Mouse (Mus musculus): ENCODE results near the gene Atp1a2. TPM values are rescaled to one million over a fixed set of nuclear protein-coding genes. Genes with fewer than 3 reads are reported as not detected.
A peak's percentile ranks its signal among the peaks of the same experiment; 100 is the strongest.

The Atp1a2 gene
- polyA plus RNA-seq (2015; fragmentation: Nextera tagmentation; extraction: Ambion mirVana) = 74.3 and 75.8 TPM in 2 replicates

GRCm38 (mm10) chr1:172297611-172298537 is at the start of gene Atp1a2:
Gene Atp1a2, minus strand, starts transcription at chr1:172298064.
- peak; percentile 42 for ATAC-seq (ENCODE audit: low FRiP score, low read depth)
- peaks cover 37% of the 10 kb centered on the region for H3K4me1 ChIP-seq (replicated peaks)
- no peaks in the 10 kb centered on the region for H3K27me3 ChIP-seq
- no peaks in the 10 kb centered on the region for H3K9me3 ChIP-seq
- H3K27ac ChIP-seq (replicated peaks) = peak within 1 kb of the TSS; percentile 81
- WGBS = 9% methylated on average over 16 of the region's 16 CpGs
- peak within 1 kb of the TSS; percentile 44 for H3K4me2 ChIP-seq
- H3K4me3 ChIP-seq = peak within 1 kb of the TSS; percentile 25
- peak within 1 kb of the TSS; percentile 41 for H3K9ac ChIP-seq
- H3K36me3 ChIP-seq = no peaks in the 10 kb centered on the region

- WGBS = 85% methylated on average over 12 of the region's 12 CpGs
Measured at GRCm38 (mm10) chr1:172347382-172347781, 49.5 kb upstream of the Atp1a2 start.

GRCm38 (mm10) chr1:172346707-172347106 is 48.8 kb upstream of the Atp1a2 start:
- no peaks in the 10 kb centered on the region for H3K36me3 ChIP-seq
- H3K4me2 ChIP-seq = no peak overlapping the region
- no peak overlapping the region for H3K27ac ChIP-seq (replicated peaks)
- no peak overlapping the region for H3K9ac ChIP-seq
- WGBS = 79% methylated on average over 10 of the region's 10 CpGs
- peaks cover 25% of the 10 kb centered on the region for H3K4me1 ChIP-seq (replicated peaks)
- no peaks in the 10 kb centered on the region for H3K9me3 ChIP-seq
- H3K4me3 ChIP-seq = no peak overlapping the region
- ATAC-seq (ENCODE audit: low FRiP score, low read depth) = no peak
- H3K27me3 ChIP-seq = 0 out of 2 replicates have a peak, but pooled peaks cover 1% of the 10 kb centered on the region

More at GRCm38 (mm10) chr1:172347382-172347781, 49.5 kb upstream of the Atp1a2 start:
- H3K4me3 ChIP-seq = no peak overlapping the region
- H3K27ac ChIP-seq (replicated peaks) = no peak overlapping the region
- ATAC-seq (ENCODE audit: low FRiP score, low read depth) = no peak
- H3K9ac ChIP-seq = no peak overlapping the region
- no peaks in the 10 kb centered on the region for H3K9me3 ChIP-seq
- H3K4me1 ChIP-seq (replicated peaks) = peaks cover 25% of the 10 kb centered on the region
- H3K27me3 ChIP-seq = no peaks in the 10 kb centered on the region
- no peaks in the 10 kb centered on the region for H3K36me3 ChIP-seq
- H3K4me2 ChIP-seq = no peak overlapping the region

GRCm38 (mm10) chr1:172344820-172345219 is 47.0 kb upstream of the Atp1a2 start:
- Histone ChIP-seq H3K4me1 (replicated peaks) (peaks cover 21% of the 10 kb centered on the region), H3K27me3 (peaks cover 10% of the 10 kb centered on the region), H3K9ac (no peak overlapping the region), H3K36me3 (no peaks in the 10 kb centered on the region), H3K9me3 (no peaks in the 10 kb centered on the region), H3K27ac (replicated peaks) (peak overlapping the region; percentile 75), H3K4me3 (no peak overlapping the region), H3K4me2 (0 out of 2 replicates have a peak overlapping the region, but pooled peaks have one; percentile 74)
- 82% methylated on average over 7 of the region's 7 CpGs for WGBS
- ATAC-seq (ENCODE audit: low FRiP score, low read depth) = no peak

GRCm38 (mm10) chr1:172343914-172344313 is 46.0 kb upstream of the Atp1a2 start:
- no peak for ATAC-seq (ENCODE audit: low FRiP score, low read depth)
- Histone ChIP-seq H3K4me3 (no peak overlapping the region), H3K4me1 (replicated peaks) (peaks cover 16% of the 10 kb centered on the region), H3K4me2 (peak overlapping the region; percentile 74), H3K27me3 (peaks cover 10% of the 10 kb centered on the region), H3K27ac (replicated peaks) (peak overlapping the region; percentile 75), H3K9ac (no peak overlapping the region), H3K36me3 (no peaks in the 10 kb centered on the region), H3K9me3 (no peaks in the 10 kb centered on the region)
- 32% methylated on average over 3 of the region's 3 CpGs for WGBS

GRCm38 (mm10) chr1:172342729-172343128 is 44.9 kb upstream of the Atp1a2 start:
- peak; percentile 91 for ATAC-seq (ENCODE audit: low FRiP score, low read depth)
- H3K27ac ChIP-seq (replicated peaks) = peak overlapping the region; percentile 75
- H3K9me3 ChIP-seq = no peaks in the 10 kb centered on the region
- peak overlapping the region; percentile 46 for H3K4me3 ChIP-seq
- peak overlapping the region; percentile 74 for H3K4me2 ChIP-seq
- H3K27me3 ChIP-seq = peaks cover 10% of the 10 kb centered on the region
- peaks cover 20% of the 10 kb centered on the region for H3K4me1 ChIP-seq (replicated peaks)
- WGBS = 65% methylated on average over 3 of the region's 3 CpGs
- H3K9ac ChIP-seq = no peak overlapping the region
- no peaks in the 10 kb centered on the region for H3K36me3 ChIP-seq

- H3K4me3 ChIP-seq = peak overlapping the region; percentile 46
- no peaks in the 10 kb centered on the region for H3K36me3 ChIP-seq
- ATAC-seq (ENCODE audit: low FRiP score, low read depth) = no peak
- H3K27me3 ChIP-seq = peaks cover 10% of the 10 kb centered on the region
- peaks cover 15% of the 10 kb centered on the region for H3K4me1 ChIP-seq (replicated peaks)
- peak overlapping the region; percentile 74 for H3K4me2 ChIP-seq
- peak overlapping the region; percentile 75 for H3K27ac ChIP-seq (replicated peaks)
- H3K9ac ChIP-seq = peak overlapping the region; percentile 23; the same call in 1 of the 2 replicates
- no peaks in the 10 kb centered on the region for H3K9me3 ChIP-seq
- WGBS = 16% methylated on average over 10 of the region's 10 CpGs
Measured at GRCm38 (mm10) chr1:172341386-172341785, 43.5 kb upstream of the Atp1a2 start.

- Histone ChIP-seq H3K27me3 (peaks cover 10% of the 10 kb centered on the region), H3K9ac (peak within 1 kb of the TSS; percentile 23), H3K9me3 (no peaks in the 10 kb centered on the region), H3K4me1 (replicated peaks) (peaks cover 15% of the 10 kb centered on the region), H3K4me2 (peak within 1 kb of the TSS; percentile 74), H3K36me3 (no peaks in the 10 kb centered on the region), H3K27ac (replicated peaks) (peak within 1 kb of the TSS; percentile 75), H3K4me3 (peak within 1 kb of the TSS; percentile 46)
- 2% methylated on average over 38 of the region's 38 CpGs for WGBS
- peak; percentile 87 for ATAC-seq (ENCODE audit: low FRiP score, low read depth)
Measured at GRCm38 (mm10) chr1:172340729-172341321, 43.0 kb upstream of the Atp1a2 start, which contains the start of gene Kcnj10. Gene Kcnj10, plus strand, starts transcription at chr1:172341210.

GRCm38 (mm10) chr1:172337411-172338185 is 39.7 kb upstream of the Atp1a2 start:
- ATAC-seq (ENCODE audit: low FRiP score, low read depth) = no peak
- peaks cover 15% of the 10 kb centered on the region for H3K4me1 ChIP-seq (replicated peaks)
- no peak overlapping the region for H3K27ac ChIP-seq (replicated peaks)
- H3K9ac ChIP-seq = no peak overlapping the region
- H3K9me3 ChIP-seq = no peaks in the 10 kb centered on the region
- no peak overlapping the region for H3K4me3 ChIP-seq
- no peak overlapping the region for H3K4me2 ChIP-seq
- H3K27me3 ChIP-seq = peaks cover 10% of the 10 kb centered on the region
- WGBS = 31% methylated on average over 2 of the region's 2 CpGs
- no peaks in the 10 kb centered on the region for H3K36me3 ChIP-seq

GRCm38 (mm10) chr1:172335804-172336203 is 37.9 kb upstream of the Atp1a2 start:
- Histone ChIP-seq H3K36me3 (no peaks in the 10 kb centered on the region), H3K4me1 (replicated peaks) (peaks cover 10% of the 10 kb centered on the region), H3K4me2 (no peak overlapping the region), H3K27me3 (0 out of 2 replicates have a peak, but pooled peaks cover 2% of the 10 kb centered on the region), H3K27ac (replicated peaks) (no peak overlapping the region), H3K4me3 (no peak overlapping the region), H3K9ac (no peak overlapping the region), H3K9me3 (no peaks in the 10 kb centered on the region)
- WGBS = 80% methylated on average over 15 of the region's 15 CpGs
- ATAC-seq (ENCODE audit: low FRiP score, low read depth) = no peak

- 18% methylated on average over 3 of the region's 3 CpGs for WGBS
- H3K4me2 ChIP-seq = no peak overlapping the region
- H3K9ac ChIP-seq = no peak overlapping the region
- peaks cover 19% of the 10 kb centered on the region for H3K4me1 ChIP-seq (replicated peaks)
- H3K4me3 ChIP-seq = no peak overlapping the region
- no peak overlapping the region for H3K27ac ChIP-seq (replicated peaks)
- no peaks in the 10 kb centered on the region for H3K27me3 ChIP-seq
- no peaks in the 10 kb centered on the region for H3K9me3 ChIP-seq
- ATAC-seq (ENCODE audit: low FRiP score, low read depth) = no peak
- no peaks in the 10 kb centered on the region for H3K36me3 ChIP-seq
Measured at GRCm38 (mm10) chr1:172333512-172333911, 35.6 kb upstream of the Atp1a2 start.
